Mouse (Mus musculus): ENCODE measurements at regions not wholly inside any gene's neighbourhood (a gene's known extent, or its start where the extent isn't known, plus 50 kb on each side); places are given as distances from the start of the nearest gene placed in this dataset.

GRCm38 (mm10) chr7:40737496-40737895, 160.6 kb upstream of the Vstm2b start:
- no peak for DNase-seq (ENCODE audit: extremely low spot score, low read depth, low spot score)

DNA sequence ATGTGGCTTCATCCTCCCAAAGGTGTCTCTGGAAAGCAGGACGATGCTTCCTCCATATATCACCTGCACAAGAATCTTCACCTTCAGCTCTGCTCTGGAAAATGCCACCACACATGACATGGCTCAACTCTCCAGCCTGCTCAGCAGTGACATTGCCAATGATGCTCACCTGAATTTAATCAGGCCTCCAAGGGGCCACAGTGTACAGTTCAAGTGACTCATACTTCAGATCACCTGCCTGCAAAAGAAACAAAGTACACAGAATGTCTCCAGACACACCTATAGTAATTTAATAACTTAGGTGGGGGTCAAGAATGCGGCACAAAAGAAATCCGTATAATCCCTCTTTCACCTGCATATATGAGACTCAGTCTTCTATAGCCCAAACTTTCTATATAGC, 160.0 kb upstream of the Vstm2b start:
- no peak for DNase-seq (ENCODE audit: extremely low spot score, low read depth, low spot score)

DNA sequence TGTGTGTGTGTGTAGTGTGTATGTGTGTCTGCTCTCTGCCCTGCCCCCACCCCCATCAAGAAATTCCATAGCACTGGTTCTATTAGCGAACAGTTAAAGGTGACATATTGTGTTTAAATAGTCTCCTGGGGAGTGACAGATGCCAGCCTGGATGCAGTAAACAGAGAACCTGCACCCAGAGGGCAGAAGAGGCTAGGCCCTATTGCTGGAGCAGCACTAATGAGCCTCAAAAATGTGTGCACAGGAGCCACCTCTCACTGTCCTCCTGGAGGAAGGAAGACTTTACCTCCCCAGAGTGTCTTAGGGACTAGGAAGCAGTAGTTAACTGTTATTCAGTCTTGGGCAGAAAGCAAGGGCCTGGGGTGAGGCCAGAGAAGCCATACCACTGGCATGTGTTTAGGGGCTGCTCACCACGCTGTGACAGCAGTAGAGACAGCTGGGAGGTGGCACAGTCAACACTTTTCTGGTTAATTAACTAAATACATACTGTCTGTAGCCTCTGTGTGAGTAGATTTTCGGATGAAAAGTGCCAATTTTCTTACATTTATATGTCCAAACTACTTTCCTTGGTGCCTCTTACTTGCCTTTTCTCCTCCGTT, 155.5 kb upstream of the Vstm2b start:
- no peak for DNase-seq (ENCODE audit: extremely low spot score, low read depth, low spot score)

GRCm38 (mm10) chr7:40751779-40752178, 146.3 kb upstream of the Vstm2b start:
- no peak for DNase-seq (ENCODE audit: extremely low spot score, low read depth, low spot score)

DNA sequence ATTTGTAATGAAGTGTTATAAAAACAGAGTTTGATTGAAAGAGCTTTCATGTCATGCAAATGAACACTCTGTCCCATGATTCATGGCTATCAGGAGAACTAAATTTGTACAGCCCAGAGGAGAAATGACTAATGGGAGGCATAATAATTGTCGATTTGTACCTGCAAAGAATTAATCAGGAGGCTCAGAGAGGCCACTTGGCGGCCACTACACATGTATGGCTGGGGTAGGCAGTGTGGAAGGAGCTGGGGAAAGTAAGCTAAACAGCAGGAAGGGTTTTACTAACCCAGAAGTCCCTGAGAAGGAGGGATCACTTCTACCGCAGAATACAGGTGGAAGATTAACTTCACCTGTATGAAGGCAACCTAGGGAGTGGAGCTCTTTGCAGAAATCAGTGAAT, 145.9 kb upstream of the Vstm2b start:
- no peak for DNase-seq (ENCODE audit: extremely low spot score, low read depth, low spot score)

DNA sequence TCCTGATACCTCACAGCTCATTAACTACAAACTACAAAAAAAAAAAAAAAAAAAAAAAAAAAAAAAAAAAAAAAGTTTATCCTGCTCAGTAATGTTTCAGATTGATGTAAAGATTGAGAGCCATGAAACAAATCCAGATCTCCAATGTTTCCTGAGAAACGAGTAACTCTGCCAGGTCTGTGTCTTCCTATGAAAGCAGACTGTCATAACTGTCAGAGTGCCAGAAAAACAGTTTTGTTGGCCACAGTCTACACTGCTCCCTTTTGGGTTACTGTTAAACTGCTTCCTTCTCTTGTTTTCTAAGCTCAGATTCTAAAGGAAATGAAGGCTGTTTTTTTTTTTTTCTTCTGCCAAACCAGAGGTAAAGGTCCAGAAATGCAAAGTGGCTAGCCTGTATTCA, 144.6 kb upstream of the Vstm2b start:
- no peak for DNase-seq (ENCODE audit: extremely low spot score, low read depth, low spot score)

DNA sequence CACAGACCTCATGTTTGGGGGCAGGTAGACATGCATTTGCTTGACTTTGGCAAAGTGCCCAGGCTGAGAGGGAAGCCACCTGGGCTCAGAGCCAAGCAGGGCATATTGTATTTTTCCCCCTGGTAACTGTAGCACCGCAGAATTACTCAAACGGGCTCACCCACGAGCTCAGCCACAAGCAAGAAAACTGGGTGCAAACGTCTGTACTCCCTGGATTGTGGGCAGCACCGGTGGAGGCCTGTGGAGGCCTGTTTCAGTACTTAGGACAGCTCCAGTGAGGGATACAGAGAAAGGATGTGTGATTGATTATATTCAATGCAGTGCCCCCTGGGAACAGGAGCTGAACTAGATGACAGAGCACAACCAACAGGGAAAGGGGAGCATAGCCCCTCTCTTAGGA, 135.6 kb upstream of the Vstm2b start:
- DNase-seq (ENCODE audit: extremely low spot score, low read depth, low spot score), result peak; percentile 6

DNA sequence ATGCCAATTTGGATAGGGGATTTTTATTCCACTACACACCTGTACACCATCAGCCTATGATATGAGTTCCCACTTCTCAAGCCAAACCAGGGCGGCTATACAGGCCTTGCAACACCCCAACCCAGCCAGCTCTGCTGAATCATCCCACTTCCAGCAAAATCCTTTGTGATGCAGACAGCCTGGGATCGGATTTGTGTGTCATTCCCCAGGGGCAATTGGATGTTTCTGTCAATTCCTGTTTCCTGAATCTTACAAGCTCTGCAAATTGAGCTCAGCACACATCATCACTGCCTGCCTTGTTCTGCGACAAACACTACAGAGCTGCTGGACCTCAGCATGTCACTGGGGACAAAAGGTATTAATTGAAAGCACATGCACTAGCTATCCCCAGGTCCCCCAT, 132.0 kb upstream of the Vstm2b start:
- DNase-seq (ENCODE audit: extremely low spot score, low read depth, low spot score), result no peak

- DNase-seq (ENCODE audit: extremely low spot score, low read depth, low spot score), result peak; percentile 3
Observed at GRCm38 (mm10) chr7:40776220-40776619, 121.9 kb upstream of the Vstm2b start.

DNA sequence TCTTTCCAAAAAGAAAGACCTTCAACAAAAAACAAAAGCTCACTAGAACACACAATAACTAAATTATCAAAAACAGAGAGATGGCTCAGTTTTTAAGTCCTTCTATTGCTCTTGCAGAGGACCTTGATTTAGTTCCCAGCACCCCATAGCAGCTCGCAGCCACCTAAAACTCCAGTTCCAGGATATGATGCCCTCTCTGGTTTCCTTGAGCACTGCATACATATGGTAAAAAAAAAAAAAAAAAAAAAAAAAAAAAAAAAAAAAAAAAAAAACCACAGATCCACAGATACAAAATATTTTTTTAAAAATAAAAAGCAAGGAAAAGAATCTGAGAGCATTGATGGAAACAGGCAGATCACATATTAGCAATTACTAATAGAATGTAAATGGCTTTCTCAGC, 113.2 kb upstream of the Vstm2b start:
- no peak for DNase-seq (ENCODE audit: extremely low spot score, low read depth, low spot score)

- no peak for DNase-seq (ENCODE audit: extremely low spot score, low read depth, low spot score)
Observed at GRCm38 (mm10) chr7:40786758-40787157, 111.4 kb upstream of the Vstm2b start.

DNA sequence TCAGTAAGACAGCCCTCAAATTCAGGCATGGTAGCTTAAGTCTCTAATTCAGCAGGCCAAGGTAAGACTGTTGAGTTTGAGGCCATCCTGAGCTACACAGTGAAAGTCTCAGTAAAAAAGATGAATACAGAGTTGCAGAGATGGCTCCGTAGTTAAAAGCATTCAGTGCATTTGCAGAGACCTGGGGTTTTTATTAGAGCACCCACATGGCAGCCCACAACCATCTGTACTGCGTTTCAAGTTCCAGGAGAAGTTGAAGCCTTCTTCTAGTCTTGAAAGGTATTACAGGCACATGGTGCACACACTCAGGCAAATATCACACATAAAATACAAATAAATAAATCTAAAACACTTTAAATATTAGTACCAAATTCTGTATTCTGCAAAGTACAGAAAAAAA, 109.6 kb upstream of the Vstm2b start:
- no peak for DNase-seq (ENCODE audit: extremely low spot score, low read depth, low spot score)

GRCm38 (mm10) chr7:40794458-40795207, 103.5 kb upstream of the Vstm2b start:
- DNase-seq (ENCODE audit: extremely low spot score, low read depth, low spot score), result no peak

DNA sequence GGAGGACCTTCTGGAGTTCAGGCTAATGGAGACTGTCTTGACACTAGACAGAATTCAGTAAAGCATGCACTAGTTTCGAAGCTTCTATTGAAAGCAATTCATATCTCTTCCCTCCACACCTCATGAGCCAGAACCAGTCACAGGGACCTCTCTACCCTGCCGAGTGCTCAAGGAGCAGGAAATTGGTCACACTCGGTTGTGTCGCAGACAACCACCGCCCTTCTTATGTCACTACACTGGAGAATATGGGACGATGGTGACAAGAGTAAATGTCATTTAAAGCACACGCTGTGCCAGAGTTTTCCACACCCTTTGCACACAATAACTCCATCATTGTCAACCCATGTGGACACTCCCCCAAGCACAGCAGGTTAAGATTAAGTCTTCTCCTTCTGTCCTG, 98.3 kb upstream of the Vstm2b start:
- DNase-seq (ENCODE audit: extremely low spot score, low read depth, low spot score), result no peak

- DNase-seq (ENCODE audit: extremely low spot score, low read depth, low spot score), result no peak
Observed at GRCm38 (mm10) chr7:40801291-40801690, 96.8 kb upstream of the Vstm2b start.

DNA sequence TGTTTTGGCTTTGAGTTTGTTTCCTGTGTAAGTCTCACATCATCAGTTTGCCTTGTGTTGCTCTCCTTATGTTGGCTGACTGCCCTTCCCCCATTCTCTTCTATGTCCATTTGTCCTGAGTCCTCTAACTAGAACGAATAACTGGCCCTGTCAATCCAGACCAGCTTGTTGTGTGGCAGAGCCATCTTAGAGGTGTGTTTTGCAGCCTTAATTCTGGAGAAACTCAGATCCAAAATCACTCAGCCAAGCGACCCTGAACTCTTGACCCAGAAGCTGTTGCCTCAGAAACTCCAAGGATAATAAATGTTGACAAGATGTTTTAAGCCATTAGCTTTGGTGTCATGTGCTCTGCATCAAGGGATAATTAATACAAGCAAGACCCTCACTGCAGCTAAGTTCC, 92.9 kb upstream of the Vstm2b start:
- no peak for DNase-seq (ENCODE audit: extremely low spot score, low read depth, low spot score)

DNA sequence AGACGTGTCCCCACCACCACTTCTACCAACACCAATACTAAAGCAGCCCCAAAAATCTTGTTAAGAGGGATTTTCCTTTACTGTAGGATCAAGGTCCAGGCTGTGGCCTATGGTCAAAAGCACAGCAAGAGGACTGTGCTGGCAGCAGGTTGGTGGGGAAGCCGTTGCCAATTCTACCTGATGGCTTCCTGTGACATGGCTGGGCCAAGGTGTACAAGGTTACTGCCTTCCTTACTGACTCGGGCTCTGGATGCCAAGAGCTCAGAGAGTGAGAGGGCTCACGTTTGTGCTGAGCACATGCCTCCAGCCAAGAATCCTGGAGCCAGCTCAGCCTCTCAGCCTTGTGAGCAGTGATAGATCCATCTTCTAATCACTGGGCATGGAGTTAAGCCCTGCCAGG, 92.3 kb upstream of the Vstm2b start:
- DNase-seq (ENCODE audit: extremely low spot score, low read depth, low spot score), result no peak

DNA sequence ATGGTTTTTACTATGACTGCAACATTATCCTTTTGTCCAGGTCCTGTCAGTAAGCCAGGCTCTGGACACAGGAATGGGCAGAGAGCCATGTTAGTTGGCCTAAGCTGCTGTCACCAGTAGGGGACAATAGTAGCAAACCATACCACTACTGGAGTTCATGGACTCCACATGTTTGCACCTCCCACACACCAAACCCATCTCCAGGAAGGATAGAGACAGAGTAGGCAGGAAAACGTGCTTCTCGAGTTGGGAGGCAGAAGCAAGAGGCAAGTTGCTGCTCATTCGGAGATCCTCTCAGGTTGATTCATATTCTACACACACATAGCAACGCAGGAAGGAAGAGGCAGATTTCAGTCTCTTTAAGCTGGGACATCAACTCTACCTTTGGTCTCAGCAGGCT, 85.2 kb upstream of the Vstm2b start:
- no peak for DNase-seq (ENCODE audit: extremely low spot score, low read depth, low spot score)

- DNase-seq (ENCODE audit: extremely low spot score, low read depth, low spot score), result no peak
Observed at GRCm38 (mm10) chr7:40825141-40825742, 72.9 kb upstream of the Vstm2b start.

DNA sequence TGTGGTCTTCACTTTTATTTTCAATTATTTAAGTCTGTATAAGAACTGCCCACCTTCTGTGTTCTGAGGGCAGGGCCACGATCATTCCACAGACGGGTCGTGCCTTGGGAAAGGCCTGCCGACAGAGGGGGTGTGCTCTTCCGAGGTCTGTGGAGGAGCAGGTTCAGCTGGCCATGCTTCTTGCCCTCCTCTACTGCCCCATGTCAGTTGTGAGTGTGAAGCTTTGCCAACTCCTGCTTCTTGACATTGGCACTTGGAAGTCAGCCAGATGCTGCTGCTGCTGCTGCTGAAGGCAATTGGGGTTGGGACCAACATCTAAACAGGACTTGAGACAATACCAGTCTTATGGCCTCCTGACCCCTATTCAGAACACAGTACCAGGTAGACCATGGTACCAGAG, 68.6 kb upstream of the Vstm2b start:
- no peak for DNase-seq (ENCODE audit: extremely low spot score, low read depth, low spot score)

DNA sequence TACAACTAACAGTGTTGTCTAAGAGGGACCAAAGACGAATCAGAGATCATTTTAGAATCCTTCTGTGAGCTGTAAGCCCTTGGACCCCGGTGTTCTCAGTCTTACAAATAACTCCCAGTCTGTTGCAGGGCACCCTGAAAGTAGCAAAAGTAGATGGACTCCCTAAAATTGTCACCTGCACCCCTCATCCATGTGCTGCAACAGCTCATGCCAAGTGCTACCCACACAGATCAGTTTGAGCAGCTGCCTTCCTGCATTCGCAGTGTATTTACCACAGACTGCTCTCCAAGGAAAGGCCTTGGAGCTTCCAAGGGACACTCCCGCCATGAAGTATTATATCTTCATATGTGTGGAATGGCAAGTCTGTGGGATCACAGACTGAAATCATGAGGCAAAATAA, 66.5 kb upstream of the Vstm2b start:
- DNase-seq (ENCODE audit: extremely low spot score, low read depth, low spot score), result no peak

- no peak for DNase-seq (ENCODE audit: extremely low spot score, low read depth, low spot score)
Observed at GRCm38 (mm10) chr7:40842344-40842992, 55.7 kb upstream of the Vstm2b start.
